Mouse (Mus musculus): ENCODE measurements at regions not wholly inside any gene's neighbourhood (a gene's known extent, or its start where the extent isn't known, plus 50 kb on each side); places are given as distances from the start of the nearest gene placed in this dataset.

GRCm38 (mm10) chr10:25857954-25858616, 220.0 kb upstream of the Gm9767 start:
- no peak for DNase-seq

GRCm38 (mm10) chr10:25844348-25844747, 233.7 kb upstream of the Gm9767 start:
- no peak for DNase-seq

- no peak for DNase-seq
These were observed 248.8 kb upstream of the Gm9767 start for GRCm38 (mm10) chr10:25829275-25829674.

- no peak for DNase-seq
These were observed 268.2 kb upstream of the Smlr1 start for GRCm38 (mm10) chr10:25804223-25804622.

- no peak for DNase-seq
These were observed 265.4 kb upstream of the Smlr1 start for GRCm38 (mm10) chr10:25801499-25801898.

GRCm38 (mm10) chr10:25798881-25799280, 262.8 kb upstream of the Smlr1 start:
- no peak for DNase-seq

GRCm38 (mm10) chr10:25790363-25790821, 254.3 kb upstream of the Smlr1 start:
- DNase-seq: no peak

GRCm38 (mm10) chr10:25788660-25789059, 252.6 kb upstream of the Smlr1 start:
- DNase-seq: no peak

GRCm38 (mm10) chr10:25788004-25788403, 251.9 kb upstream of the Smlr1 start:
- DNase-seq: no peak

GRCm38 (mm10) chr10:25783861-25784260, 247.8 kb upstream of the Smlr1 start:
- no peak for DNase-seq

GRCm38 (mm10) chr10:25779476-25779875, 243.4 kb upstream of the Smlr1 start:
- DNase-seq: no peak

- no peak for DNase-seq
These were observed 241.7 kb upstream of the Smlr1 start for GRCm38 (mm10) chr10:25777717-25778116.

GRCm38 (mm10) chr10:25776697-25777096, 240.6 kb upstream of the Smlr1 start:
- DNase-seq: no peak

GRCm38 (mm10) chr10:25770051-25770450, 234.0 kb upstream of the Smlr1 start:
- DNase-seq: no peak

GRCm38 (mm10) chr10:25768456-25768855, 232.4 kb upstream of the Smlr1 start:
- no peak for DNase-seq

- DNase-seq: no peak
These were observed 218.2 kb upstream of the Smlr1 start for GRCm38 (mm10) chr10:25754300-25754699.

GRCm38 (mm10) chr10:25742678-25743077, 206.6 kb upstream of the Smlr1 start:
- no peak for DNase-seq

- DNase-seq: no peak
These were observed 204.9 kb upstream of the Smlr1 start for GRCm38 (mm10) chr10:25740956-25741355.

GRCm38 (mm10) chr10:25730470-25730869, 194.4 kb upstream of the Smlr1 start:
- no peak for DNase-seq

GRCm38 (mm10) chr10:25723966-25724365, 187.9 kb upstream of the Smlr1 start:
- no peak for DNase-seq

- no peak for DNase-seq
These were observed 179.7 kb upstream of the Smlr1 start for GRCm38 (mm10) chr10:25715747-25716146.

- DNase-seq: no peak
These were observed 178.6 kb upstream of the Smlr1 start for GRCm38 (mm10) chr10:25714636-25715035.

GRCm38 (mm10) chr10:25714041-25714440, 178.0 kb upstream of the Smlr1 start:
- DNase-seq: no peak

- no peak for DNase-seq
These were observed 171.9 kb upstream of the Smlr1 start for GRCm38 (mm10) chr10:25707951-25708350.

- no peak for DNase-seq
These were observed 166.1 kb upstream of the Smlr1 start for GRCm38 (mm10) chr10:25702146-25702545.
